Mouse (Mus musculus) spleen, adult 18-20 months (tissue): ENCODE measurements around the gene Ash1l.
"Not testable (repeated sequence)": the region's sequence is repeated elsewhere in the genome, so short reads cannot be mapped to it uniquely, and the experiment has no call there.

ENCODE experiments used
- DNase-seq, 2 experiments: peaks; one replicate each; pipeline ENCODE4 v3.0.0; 2022; ENCODE audit warnings: mixed read lengths in 2 of 2

The Ash1l gene

DNA sequence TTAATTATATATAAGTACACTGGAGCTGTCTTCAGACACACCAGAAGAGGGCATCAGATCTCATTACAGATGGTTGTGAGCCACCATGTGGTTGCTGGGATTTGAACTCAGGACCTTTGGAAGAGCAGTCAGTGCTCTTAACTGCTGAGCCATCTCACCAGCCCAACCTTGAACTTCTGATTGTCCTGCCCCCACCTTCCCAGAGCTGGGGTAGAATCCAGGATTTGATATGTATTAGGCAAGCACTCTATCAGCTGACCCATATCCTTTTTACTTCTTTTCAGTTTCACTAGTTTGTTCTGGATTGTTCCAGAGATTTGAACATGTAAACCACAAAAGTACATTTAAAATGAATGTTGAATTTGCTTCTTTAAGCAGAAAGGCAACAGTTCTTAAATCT is 12.8 kb downstream of the Ash1l start:
- not testable (repeated sequence) for DNase-seq

DNA sequence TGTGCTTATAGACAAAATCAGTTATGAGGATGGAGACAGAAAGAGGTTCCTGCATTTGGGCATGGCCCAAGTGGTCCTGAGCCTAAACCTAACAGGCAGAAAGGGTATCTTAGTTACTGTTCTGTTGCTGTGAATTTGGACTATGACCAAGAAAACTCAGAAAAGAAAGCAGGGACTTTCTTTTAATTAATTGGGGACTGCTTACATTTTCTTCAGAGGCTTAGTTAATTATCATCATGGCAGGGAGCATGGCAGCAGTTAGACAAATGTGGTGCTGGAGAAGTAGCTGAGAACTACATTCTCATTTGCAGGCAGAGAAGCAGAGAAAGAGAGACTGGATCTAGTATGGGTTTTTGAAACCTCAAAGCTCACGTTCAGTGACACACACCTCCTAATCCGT is 24.6 kb downstream of the Ash1l start:
- DNase-seq, result no peak

DNA sequence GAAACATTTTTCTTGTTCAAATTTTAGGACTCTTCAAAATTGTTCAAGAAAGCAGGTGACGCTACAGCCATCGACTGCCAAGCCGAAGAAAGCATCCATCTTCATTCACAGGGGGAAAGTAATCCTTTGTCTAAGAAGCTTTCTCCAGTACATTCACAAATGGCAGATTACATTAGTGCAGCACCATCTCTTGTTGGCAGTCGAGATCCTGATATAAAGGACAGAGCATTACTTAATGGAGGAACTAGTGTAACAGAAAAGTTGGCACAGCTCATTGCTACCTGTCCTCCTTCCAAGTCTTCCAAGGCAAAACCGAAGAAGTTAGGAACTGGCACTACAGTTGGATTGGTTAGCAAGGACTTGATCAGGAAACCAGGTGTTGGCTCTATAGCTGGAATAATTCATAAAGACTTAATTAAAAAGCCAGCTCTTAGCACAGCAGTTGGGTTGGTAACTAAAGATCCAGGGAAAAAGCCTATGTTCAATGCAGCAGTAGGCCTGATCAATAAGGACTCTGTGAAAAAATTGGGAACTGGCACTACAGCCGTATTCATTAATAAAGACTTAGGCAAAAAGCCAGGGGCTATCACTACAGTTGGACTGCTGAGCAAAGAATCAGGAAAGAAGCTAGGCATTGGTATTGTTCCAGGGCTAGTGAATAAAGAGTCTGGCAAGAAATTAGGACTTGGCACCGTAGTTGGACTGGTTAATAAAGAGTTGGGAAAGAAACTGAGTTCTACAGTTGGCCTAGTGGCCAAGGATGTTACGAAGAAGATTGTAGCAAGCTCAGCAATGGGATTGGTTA is 31.0 kb downstream of the Ash1l start:
- no peak for DNase-seq

DNA sequence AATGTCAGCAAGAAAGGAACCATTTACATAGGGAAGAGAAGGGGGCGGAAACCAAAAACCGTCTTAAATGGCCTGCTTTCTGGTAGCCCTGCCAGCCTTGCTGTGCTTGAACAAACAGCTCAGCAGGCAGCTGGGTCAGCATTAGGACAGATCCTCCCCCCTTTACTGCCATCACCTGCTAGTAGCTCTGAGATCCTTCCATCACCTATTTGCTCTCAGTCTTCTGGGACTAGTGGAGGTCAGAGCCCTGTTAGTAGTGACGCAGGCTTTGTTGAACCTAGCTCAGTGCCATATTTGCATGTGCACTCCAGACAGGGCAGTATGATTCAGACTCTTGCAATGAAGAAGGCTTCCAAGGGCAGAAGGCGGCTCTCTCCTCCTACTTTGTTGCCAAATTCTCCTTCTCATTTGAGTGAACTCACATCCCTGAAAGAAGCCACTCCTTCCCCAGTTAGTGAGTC is 33.5 kb downstream of the Ash1l start:
- no peak for DNase-seq

DNA sequence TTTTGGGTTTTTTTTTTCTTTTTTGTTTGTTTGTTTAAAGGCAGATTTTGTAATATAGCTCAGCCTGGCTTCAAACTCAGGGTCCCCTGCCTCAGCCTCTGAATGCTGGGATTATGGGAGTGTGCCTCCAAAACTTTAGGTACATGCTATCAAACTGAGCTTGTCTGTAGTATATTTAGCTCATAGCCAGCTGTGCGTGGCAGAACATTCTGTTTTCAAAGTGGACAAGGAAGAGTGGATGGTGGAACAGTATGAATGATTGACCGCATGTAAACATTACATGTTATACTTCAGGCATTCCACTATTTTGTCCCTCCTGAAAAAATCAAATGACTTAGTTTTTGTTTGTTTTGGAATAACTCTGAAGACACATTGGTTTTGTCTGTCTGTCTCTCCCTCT is 42.4 kb downstream of the Ash1l start:
- no peak for DNase-seq

DNA sequence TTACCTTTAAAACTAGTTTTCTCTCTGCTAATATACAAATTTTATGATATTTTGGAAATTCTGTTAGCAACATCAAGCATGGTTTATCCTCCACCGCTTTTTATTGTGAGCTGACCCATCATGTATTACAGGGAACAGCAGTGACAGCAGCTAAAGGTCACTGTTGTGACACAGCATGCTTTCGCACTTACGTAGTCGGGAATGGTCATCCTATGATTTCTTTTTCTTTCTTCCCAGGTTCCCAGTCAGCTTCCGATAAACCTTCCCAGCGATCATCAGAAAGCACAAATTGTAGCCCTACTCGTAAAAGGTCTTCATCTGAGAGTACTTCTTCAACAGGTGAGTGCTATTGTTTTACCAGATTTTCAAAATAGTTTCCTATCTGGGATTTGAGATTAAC is 51.1 kb downstream of the Ash1l start:
- DNase-seq, result no peak

DNA sequence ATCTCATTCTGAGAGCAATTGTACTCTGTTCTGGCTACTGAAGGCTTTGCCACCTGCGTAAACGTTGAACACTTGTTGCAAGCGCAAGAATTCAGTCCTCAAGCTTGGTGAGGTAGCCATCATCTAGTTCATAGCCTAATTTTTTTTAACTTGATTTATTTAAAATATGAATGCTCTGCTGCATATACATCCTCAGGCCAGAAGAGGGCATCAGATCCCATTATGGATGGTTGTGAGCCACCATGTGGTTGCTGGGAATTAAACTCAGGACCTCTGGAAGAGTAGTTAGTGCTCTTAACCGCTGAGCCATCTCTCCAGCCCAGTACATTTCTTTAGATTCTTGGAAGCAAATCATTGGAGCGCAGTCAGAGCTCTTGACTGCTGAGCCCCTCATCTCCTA is 80.5 kb downstream of the Ash1l start:
- not testable (repeated sequence) for DNase-seq

DNA sequence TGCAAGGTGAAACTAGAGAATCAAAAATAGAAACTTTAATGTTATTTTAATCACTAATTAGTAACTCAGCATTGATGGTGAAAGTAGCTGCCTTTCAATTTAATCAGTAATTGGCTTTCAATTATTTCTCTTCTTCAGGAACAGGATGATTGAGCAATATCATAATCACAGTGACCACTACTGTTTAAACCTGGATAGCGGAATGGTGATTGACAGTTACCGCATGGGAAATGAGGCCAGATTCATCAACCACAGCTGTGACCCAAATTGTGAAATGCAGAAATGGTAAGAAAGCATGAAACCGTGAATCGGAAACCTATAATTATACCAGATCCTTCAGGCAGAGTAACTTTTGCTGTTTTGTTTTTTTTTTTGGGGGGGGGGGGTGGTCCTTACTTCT is 92.9 kb downstream of the Ash1l start:
- DNase-seq, result no peak

DNA sequence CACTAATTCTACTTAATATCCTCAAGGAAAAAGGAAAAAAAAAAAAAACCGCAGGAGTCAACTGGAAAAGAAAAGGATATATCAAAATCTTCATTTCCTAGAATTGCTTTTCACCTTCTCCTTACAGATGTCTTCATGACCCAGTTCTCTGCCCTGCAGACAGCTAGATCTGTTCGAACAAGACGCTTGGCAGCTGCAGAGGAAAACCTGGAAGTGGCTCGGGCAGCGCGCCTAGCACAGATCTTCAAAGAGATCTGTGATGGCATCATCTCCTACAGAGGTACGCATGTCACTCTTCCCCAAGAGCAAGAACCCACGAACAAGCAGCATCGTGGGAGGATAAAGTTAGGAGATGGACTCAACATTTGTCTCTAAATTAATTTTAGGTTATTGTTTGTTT is 107.9 kb downstream of the Ash1l start:
- DNase-seq, result no peak

DNA sequence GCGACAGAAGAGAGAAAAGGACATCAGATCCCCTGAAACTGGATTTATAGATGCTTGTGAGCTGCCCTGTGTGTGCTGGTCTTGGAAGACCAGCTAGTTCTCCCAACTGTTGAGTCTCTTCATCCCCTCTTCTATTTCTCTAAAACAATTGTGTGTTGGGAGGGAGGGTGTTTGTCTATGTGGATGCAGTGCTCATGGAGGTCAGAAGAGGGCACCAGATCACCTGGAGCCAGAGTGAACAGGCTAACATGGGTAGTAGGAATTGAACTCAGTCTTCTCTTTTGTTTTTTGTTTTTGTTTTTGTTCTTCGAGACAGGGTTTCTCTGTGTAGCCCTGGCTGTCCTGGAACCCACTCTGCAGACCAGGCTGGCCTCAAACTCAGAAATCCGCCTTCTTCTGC is 108.4 kb downstream of the Ash1l start:
- DNase-seq, result peak in 1 of 2 experiments; percentile 29

DNA sequence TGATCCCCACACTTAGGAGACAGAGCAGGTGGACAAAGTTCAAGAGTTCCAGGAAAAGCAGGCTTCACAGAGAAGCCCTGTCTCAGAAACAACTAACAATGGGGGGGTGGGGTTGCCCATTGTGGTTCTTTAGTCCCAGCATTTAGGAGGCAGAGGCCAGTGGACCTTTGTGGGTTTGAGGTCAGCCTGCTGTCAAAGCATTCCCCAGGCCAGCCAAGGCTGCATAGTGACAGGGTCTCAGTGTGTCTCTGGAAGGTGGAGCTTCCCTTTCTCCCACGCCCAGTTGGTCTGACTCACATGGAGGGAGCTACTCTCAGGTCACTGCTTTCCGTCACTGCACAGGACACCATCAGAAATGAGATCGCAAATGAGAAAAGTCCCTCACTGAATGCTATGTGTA is 111.3 kb downstream of the Ash1l start:
- no peak for DNase-seq

DNA sequence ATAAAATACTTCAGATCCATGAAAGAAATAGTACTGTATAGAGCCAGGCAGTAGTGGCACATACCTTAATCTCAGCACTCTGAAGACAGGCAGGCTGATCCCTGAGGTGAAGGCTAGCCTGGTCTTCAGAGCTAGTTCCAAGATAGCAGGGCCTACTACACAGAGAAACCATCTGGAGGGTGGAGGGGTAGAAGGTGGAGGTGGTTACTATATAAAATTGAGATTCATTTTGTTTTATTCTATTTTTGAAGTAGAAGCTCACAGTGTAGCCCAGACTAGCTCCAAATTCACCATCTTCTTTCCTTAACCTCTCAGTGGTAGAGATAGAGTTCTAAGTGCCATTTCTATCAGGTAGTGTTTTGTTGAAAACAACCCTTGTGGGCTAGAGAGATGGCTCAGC is 116.8 kb downstream of the Ash1l start:
- DNase-seq, result no peak

DNA sequence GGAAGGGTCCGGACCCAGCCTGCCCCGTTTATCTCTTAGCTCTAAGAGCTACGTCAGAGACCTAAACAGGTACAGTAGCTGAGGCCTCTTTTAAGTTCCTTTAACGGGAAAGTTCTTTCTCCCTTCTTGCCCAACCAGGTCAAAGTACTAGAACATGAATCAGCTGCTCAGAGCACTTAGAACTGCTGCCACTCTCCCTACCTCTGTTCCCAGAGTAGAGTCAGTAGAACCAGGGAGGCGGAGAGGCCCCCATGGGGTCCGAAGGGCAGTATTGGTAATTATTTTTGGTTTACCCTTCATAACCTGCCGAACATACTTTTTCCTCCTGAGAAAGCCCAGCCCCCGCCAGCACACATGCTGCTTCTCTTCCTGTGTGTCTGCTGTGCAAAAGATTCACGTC is 127.0 kb downstream of the Ash1l start:
- DNase-seq, result no peak

DNA sequence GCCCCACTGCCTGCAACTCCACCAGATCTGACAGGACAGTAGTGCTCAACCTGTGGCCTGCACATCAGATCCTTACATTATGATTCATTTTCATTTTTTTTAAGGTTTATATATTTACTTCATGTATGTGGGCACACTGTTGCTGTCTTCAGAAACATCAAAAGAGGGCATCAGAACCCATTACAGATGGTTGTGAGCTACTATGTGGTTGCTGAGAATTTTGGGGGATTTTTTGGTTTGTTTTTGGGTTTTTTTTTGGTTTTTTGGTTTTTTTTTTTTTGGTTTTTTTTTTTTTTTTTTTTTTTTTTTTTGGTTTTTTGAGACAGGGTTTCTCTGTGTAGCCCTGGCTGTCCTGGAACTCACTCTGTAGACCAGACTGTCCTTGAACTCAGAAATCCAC is 131.9 kb downstream of the Ash1l start:
- not testable (repeated sequence) for DNase-seq

DNA sequence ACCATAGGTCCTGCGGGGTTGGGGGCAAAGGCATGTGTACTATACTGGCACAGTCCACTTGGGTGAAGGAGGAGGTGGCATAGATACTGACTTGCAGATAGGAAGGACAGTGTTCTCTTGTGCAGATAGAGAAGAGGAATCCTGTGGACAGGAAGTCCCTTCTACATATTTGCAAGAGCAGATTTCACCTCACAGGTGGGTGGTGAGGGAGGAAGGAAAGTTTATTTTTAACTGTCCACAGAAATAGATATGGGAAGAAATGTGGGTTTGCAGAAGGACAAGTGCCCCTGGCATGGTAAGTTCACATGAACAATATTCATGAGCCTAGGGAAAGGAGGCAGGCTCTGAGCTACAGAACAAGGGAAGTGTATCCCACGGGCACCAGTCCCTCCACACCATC is 133.7 kb downstream of the Ash1l start:
- no peak for DNase-seq

DNA sequence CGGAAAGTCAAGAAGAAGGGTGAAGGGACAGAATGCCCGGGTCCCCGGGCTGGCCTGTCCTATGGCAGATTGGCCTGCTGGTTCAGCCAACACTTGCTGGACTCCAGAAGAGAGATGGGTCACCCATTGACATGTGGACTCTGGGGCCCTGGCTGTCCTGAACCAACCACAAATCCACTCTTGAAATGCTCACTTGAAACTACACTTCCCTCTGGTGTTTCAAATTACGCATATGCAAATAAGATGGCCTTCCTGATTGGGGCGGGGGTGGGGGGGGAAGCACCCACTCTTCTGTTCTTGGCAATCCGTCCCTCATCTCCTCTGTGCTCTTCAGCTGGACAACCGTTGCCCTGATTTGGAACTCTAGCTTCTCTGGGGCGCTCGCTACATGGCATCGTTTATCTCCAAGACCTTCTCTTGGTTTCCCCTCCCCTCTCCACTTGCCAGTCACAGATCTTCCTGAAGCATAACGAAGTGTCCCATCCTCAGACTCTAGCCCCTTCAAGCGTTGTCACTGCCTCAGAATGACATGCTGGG is 134.3 kb downstream of the Ash1l start:
- DNase-seq, result no peak

DNA sequence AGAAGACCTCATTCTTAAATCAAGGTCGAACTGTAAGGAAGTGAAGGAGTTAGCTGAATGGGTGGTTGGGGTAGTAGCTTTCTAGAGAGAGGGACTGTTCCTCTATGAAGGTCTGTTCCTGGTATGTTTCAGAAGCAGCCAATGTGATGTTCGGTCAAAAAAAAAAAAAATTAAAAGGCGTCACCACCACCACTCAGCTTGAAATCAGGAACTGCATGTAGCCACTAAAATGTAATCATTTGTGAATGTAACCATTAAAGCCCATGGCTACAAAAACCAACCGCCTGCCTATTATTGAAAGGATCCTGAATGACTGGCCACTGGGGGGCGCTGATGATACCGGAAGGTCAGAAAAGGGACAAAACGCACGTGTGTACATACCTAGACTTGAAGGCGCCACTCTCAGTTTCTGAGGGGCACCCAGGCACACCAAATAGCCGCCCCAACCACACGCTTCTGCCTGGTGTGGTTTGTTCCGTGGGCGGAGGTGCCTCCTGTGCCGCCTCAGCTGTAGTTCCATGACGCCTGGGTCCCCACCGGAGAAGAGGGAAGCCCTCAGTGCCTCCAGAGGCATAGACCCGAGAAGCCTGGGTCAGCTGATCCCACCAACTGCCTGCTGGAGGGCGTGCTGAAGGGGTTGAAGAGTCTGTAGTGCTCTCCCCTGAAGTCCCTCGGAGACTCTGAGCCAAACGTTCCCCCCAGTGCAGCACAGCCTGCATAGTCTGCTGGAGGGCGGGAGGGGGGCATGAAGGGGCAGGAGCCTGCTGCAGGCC is 137.1 kb downstream of the Ash1l start:
- peak; percentile 67 to 89 for DNase-seq

DNA sequence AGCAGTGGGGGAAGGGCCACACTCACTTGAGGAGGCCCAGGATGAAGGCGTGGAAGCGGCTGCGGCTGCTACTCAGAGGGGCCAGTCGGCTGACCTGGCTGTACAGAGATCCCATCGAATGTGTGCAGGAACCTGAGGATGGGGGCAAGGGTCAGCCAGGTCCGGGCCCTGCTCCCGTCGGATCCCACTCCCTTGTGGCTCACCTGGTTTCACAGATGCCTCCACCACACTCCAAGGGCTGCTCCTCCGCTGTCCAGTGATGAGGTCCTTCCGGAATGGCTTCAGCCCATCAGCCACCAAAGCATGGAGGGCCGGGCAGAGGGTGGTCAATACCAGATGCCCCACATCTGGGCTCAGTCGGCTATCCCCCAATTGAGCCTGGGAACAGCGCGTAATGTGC is 138.6 kb downstream of the Ash1l start:
- no peak for DNase-seq

DNA sequence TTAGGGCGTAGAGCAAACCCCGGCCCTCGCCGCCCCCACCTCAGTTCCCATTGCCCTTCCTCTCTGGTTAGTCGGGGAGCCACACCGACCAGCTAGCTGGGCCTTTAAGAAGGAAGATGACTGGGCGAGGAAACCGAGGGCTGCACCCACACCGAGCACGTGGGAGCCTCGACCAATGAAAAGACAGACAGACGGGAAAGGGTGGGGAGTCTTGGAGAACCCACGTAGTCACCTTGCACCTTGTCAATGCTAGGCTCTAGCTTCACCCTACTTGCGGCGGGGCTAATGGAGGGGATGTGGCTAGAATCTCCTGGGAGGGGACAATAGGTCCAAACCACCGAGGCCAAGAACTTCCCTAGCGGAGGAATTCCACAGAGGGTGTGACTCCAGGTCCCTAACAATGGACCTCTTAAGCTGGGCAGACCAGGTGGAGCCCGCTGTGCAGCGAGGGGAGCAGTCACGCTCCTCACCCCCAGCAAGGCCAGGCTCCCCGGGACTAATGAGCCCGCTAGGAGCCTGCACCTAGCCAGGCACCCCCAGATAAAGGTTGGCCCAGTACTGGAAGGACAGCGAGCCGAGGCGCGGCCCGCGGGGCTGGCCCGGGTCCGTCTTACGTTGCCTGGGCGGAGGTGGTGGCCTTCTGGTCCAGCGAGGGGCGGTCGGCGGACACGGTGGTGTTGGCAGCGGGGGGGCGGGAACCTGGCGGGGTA is 139.6 kb downstream of the Ash1l start:
- DNase-seq, result peak; percentile 75 to 81

DNA sequence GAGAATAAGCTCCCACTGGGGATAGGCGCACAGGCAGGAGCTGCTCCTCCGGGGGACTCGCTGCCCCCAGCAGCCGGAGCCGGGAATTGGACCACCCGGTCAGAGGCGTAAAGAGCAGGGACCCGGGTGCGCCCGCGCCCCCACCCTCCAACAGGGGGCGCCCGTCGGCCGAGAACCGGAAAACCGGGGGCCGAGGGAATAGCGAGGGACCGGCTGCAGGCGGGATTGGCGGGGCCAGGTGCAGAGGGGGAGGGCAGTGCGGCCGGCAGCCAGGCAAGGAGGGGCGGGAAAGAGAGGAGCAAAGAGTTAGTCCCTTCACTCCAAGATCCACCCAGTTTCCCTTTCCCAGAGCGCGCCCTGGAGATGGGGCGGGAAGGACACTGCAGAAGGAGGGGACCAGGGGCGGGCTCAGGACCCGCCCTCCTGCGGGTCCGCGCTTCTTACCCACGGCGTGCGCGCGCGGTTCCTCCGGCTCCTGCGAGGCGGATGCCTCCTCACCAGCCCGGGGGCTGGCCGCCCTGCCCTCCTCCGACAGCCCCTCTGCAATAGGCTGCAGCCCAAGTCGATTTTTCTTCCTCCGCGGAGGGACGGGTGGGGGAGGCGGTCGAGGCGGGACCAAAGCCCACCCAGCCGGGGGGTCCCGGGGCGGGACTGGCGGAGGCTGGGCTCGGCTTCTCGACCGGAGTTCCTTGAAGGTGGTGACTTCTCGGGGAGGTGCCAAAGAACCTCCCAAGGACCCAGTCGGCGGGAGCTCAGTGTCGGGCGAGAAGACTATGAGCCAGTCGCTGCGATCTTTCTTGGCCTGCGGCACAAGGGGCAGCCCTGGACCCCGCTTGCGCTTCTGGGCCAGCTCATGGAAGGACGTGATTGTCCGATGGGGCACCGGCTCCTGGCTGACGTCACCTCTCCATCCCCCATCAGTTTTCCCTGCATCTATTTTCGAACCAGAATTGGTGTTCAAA is 140.6 kb downstream of the Ash1l start:
- peak; percentile 64 to 82 for DNase-seq

DNA sequence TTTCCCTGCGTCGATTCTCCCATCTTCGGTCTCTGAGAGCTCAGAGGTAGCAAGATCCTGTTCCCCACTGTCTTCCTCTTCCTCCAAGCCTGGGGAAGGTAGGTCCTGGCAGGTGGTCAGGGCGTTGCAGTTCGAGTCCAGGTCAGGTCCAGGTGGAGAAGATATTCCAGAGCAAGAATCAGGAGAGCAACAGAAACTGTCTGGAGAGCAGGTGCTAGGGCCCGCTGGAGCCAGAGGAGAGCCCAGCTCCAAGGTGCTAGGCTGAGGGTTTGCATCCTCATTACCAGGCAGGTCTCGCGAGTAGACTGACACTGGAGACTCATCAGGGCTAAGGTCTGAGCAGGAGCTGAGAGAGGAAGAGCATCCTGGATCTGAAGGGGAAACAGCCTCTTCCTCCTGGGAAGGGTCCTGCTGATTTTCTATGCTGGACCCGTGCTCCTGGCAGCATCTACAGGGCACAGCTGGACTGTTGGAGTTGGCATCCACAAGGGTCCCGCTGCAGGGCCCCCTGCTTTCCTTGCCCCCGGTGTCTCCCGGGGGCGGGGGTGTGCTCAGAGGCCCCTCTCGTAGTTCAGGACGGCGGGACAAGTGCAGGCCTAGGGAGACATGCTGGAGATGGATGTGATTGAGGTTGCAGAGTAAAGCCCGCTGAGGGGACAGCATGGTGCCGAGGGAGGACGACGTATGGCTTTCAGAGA is 141.5 kb downstream of the Ash1l start:
- DNase-seq, result no peak
